Mouse (Mus musculus) layer of hippocampus, adult 8-10 months (tissue): ENCODE measurements around the gene Prrg2. TPM values are rescaled to one million over a fixed set of nuclear protein-coding genes. Genes with fewer than 3 reads are reported as not detected.

Experiments
- DNase-seq, 2 experiments: peaks; one replicate each; pipeline ENCODE4 v3.0.0; 2022; ENCODE audit warnings: low spot score in 2 of 2
- total RNA-seq, 4 experiments: library from RNA; stranded (reverse); gene quantifications; 2 replicates each; pipeline ENCODE4 v1.2.4; 2022

Gene Prrg2
- total RNA-seq, 4 experiments from 2014 or later = 6.5 to 7.6 (median 6.9) TPM

DNA sequence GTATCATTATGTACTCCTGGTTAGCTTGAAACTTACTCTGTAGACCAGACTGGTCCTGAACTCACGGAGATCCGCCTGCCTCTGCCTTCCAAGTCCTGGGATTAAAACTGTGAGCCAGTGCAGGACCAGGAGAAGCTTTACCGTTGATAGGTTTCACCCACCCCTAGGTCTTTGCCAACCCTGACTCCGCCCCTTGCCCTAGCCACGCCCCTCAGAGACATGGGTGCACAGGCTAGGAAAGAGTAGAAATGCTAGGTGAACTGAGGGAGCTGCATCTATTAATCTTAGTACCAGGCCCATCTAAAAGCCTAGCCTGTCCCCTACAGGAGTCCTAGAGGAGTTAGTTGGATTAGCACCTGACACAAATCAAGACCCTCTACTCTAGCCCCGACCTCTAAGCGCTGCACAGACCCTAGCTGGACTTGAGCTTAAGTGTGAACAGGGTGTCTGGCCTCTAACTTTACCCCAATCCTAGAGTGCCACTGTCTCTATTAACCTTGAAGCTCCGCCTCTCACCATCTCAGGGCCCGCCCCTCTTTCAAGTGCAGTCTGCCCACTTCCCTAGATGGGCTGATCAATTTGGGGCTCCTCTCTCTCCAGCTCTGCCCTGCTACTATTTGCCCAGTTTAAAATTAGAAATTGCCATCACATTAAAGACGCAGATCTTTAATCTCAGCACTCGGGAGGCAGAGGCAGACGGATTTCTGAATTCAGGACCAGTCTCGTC, 27.9 kb upstream of the Prrg2 start:
- no peak for DNase-seq

DNA sequence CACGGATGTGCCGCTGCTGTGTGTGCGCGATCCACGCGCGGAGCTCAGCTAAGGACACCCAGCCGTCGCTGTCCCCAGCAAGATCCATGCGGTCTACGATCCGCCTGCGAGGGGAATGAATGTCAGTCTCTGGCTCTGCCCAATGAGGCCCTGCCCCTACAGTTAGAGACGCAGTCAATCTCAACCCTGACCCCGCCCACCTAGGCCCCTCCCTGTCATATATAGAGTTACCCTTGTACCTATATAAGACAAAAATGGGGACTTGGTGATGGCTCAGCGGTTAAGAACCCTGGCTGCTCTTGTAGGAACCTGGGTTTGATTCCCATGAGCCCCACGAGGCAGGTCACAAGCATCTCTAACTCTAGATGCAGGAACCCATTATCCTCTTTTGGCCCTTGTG, 26.1 kb upstream of the Prrg2 start:
- no peak for DNase-seq

DNA sequence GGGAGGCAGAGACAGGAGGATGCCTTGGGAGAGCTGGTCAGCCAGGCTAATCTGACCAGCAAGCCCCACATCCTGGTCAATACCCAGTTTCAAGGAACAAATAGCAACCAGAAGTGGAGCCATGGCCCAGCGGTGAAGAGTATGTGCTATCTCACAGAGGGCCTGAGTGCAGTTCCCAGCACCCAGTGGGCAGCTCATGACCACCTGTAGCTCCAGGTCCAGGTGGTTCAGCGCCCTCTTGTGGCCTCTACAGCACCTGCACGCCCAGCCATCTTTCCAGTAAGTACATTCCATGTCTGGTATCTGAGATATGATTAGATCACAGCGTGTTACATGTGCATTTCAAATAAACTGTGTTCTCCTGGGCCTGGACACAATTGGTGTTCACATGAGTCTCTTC, 23.6 kb upstream of the Prrg2 start:
- DNase-seq = no peak

GRCm38 (mm10) chr7:45083300-45083890, 20.9 kb upstream of the Prrg2 start:
- DNase-seq = no peak

GRCm38 (mm10) chr7:45082401-45083299, 20.2 kb upstream of the Prrg2 start:
- DNase-seq = no peak

DNA sequence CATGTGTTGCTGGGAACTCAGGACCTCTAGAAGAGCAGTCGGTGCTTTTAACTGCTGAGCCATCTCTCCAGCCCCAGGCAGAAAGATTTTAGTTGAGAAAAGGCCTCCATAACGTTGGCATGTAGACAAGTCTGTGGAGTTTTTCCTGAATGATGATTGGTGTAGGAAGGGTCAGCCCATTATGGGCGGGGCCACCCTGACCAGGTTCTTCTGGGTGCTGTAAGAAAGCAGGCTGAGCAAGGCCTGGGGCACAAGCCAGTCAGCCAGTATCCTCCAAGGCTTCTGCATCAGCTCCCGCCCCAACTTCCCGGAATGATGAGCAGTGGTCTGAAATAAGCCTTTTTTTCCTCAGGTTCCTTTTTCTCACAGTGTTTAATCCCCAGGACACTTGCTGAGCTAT, 18.5 kb upstream of the Prrg2 start:
- DNase-seq = no peak

GRCm38 (mm10) chr7:45079856-45080255, 17.4 kb upstream of the Prrg2 start:
- peak; percentile 78 to 94 for DNase-seq

GRCm38 (mm10) chr7:45078513-45078912, 16.0 kb upstream of the Prrg2 start:
- peak in 1 of 2 experiments; percentile 60 for DNase-seq

DNA sequence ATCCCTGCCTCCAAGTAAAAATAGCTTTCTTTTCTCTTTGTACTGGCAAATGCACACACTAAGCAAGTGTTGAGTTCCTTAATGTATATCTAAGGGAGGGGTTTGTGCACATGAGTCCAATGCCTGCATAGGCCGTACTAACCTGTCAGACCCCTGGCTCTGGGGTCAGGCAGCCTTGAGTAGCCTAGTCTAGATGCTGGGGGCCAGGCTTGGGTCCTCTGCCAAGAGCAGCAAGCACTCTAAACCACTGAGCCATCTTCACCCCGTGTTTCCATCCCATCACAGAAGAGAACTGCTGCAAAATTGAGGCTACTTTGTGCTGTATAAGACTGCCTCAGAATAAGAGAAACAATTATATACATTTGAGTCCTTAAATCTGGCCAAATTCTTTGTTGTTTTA, 15.4 kb upstream of the Prrg2 start:
- DNase-seq = no peak

GRCm38 (mm10) chr7:45077322-45077721, 14.8 kb upstream of the Prrg2 start:
- no peak for DNase-seq

GRCm38 (mm10) chr7:45076501-45076900, 14.0 kb upstream of the Prrg2 start:
- DNase-seq = no peak

DNA sequence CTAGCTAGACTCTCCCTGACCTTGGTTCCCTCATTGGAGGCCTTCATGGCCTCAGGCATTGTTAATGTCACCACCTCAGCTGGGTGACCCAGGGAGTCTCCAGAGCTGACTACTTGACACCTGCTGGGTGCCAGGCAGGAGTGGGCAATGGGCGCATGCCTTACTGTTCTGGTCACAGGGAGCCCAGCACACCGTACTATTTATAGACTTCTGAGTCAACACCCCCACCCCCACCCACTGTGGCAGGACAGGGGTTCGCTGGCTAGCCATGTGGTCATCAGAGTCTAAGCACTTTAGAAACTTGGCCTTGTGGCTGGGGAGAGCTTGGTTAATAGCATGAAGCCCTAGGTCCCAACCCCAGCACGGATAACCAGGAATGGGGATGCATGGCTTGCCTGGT, 12.9 kb upstream of the Prrg2 start:
- no peak for DNase-seq

- no peak for DNase-seq
Observed at GRCm38 (mm10) chr7:45073949-45074348, 11.5 kb upstream of the Prrg2 start.

DNA sequence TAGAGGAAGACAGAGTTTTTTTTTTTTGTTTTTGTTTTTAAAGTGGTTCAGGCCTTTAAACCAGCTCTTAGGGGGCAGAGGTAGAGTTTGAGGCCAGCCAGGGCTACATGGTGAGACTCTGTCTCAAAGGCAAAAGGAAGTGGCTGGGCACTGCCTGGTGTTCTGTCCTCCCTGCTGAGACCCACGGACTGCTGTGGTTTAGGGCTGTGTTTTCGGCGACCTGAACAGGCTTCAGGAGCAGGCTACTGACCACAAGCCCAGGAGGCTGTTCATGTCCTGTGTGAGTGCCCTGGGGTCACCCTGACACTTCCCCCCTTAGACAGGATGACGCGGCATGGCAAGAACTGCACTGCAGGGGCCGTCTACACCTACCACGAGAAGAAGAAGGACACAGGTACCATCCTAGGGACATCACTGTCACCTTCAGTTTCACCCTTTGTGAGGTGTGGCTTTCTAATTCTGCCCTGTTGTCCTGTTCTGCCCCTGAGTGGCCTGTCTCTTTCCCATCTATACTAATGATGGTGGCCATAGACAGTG, 10.8 kb upstream of the Prrg2 start:
- no peak for DNase-seq

DNA sequence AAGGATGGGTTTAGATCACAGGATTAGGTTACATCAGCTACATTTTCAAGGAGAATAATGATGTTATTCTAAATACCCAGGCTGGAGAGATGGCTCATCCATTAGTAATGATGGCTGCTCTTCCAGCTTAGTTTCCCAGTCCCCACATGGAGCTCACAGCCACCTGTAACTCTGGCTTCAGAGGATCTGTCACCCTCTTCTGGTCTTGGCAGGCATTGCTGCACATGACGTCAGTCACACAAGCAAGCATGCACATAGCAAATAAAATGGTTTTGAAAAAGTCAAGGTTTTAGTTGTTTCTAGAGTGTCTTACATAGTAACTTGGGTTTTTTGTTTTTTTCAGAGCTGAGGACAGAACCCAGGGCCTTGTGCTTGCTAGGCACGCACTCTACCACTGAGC, 9.8 kb upstream of the Prrg2 start:
- DNase-seq = no peak

DNA sequence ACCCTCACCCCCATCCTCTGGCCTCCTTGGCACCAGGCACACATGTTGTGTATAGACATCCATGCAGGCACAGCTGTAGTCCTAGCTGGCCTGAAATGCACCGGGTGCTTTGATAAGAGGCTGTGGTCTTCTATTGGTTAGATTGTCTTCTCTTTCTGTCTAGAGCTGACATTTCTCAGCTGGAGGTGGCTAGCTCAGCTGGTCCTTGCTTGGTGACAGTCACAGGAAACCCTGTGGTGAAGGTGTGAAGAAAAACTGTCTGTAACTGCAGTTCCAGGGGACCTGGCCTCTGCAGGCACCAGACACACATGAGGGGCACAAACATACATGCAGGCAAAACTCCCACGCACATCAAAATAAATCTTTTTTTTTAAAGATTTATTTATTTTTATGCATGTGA, 7.2 kb upstream of the Prrg2 start:
- no peak for DNase-seq

DNA sequence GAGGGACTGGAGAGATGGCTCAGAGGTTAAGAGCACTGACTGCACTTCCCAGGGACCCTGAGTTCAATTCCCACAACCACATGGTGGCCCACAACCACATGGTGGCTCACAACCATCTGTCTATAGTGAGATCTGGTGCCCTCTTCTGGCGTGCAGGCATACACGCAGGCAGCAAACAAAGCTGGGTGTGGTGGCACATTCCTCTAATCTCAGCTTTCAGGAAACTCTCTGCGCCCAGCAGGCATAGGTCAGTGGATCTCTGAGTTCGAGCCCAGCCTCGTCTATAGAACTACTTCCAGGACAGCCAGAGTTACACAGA, 5.5 kb upstream of the Prrg2 start:
- DNase-seq = no peak

DNA sequence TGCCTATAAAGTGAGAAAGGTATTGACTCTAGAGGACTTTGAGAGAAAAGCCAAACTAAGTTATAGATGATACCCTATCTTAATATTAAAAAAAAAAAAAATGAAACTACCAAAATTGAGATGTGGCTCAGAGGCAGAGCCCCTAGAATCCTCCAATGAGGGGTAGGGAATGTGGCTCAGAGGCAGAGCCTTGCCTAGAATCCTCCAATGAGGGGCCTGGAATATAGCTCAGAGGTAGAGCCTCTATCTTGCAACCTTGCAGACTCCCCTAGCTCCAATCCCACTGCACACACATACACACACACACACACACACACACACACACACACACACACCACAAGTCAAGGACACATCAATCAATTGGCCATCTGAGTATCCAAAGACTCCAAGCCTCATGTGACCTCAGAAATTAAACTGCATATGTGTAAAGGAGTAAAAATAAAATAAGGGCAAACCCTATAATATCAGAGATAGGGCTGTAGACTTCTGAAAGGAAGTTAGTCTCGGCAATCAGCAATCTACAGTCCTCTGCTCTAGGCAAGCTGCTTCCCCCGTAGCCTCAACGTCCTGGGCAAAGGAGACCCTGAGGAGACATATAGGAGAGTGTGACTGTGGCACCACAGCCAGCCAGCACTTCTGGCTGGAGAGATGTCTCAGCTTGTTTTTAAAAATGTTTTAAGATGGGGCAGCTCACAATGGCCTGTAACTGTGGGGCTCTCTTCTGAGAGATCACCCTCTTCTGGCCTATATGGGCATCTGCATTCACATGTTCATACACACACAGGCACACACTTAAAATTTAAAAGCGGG, 4.9 kb upstream of the Prrg2 start:
- DNase-seq = no peak

GRCm38 (mm10) chr7:45061532-45062075, 873 bp downstream of the Prrg2 start:
- no peak for DNase-seq

GRCm38 (mm10) chr7:45060632-45061122, 1.8 kb downstream of the Prrg2 start:
- DNase-seq = no peak
